Mouse (Mus musculus) spleen, postnatal 10 days (tissue): ENCODE measurements around the gene Tfrc.
"Not testable (repeated sequence)": the region's sequence is repeated elsewhere in the genome, so short reads cannot be mapped to it uniquely, and the experiment has no call there.

Source experiments
- DNase-seq, 2 experiments: peaks; one replicate each; pipeline ENCODE4 v3.0.0; 2021 to 2022; ENCODE audit warnings: low spot score in 2 of 2

Gene Tfrc

DNA sequence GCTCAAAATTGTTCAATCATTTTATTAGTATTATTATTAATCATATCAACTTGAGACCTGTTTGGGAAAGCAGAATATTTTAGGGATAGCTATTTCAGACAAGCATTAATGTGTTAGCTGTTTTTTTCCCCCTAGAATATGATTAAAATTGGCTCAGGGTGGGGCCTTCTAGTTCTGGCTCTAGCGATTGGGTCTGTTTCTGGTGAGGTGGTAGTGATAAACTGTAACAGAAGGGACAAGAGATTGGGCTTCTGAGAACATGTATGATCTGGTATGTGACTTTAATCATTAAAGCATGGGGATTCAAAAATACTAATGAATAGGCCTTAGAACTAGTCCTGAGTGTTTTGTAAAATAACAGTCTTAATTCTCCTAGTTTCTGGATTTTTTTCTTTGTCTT, 3.3 kb downstream of the Tfrc start:
- peak in 1 of 2 experiments; percentile 42 for DNase-seq

GRCm38 (mm10) chr16:32613269-32613834, 4.6 kb downstream of the Tfrc start:
- DNase-seq: no peak

GRCm38 (mm10) chr16:32614047-32614446, 5.3 kb downstream of the Tfrc start:
- no peak for DNase-seq

GRCm38 (mm10) chr16:32618946-32619345, 10.2 kb downstream of the Tfrc start:
- no peak for DNase-seq

GRCm38 (mm10) chr16:32628140-32628539, 19.4 kb downstream of the Tfrc start:
- DNase-seq: no peak

- no peak for DNase-seq
Measured at GRCm38 (mm10) chr16:32632328-32632824, 23.7 kb downstream of the Tfrc start.

DNA sequence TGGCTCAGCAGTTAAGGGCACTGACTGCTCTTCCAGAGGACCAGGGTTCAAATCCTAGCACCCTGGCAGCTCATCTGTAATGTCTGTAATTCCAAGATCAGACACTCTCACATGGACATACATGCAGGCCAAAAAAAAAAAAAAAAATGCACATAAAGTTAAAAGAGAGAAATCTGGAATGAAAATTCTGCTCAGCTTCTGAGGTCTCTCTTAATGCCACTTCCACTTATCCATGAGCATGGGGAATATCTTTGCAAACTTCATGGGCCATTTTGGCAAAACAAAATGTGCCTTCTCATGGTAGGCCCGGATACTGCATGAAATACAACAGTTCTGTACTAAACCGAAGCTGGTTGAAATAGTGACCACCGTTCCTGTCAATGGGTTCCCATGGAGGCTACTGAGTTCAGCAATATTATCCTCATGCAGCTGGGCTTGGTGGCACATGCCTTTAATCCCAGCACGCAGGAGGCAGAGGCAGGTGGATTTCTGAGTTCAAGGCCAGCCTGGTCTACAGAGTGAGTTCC, 24.8 kb downstream of the Tfrc start:
- DNase-seq: no peak

DNA sequence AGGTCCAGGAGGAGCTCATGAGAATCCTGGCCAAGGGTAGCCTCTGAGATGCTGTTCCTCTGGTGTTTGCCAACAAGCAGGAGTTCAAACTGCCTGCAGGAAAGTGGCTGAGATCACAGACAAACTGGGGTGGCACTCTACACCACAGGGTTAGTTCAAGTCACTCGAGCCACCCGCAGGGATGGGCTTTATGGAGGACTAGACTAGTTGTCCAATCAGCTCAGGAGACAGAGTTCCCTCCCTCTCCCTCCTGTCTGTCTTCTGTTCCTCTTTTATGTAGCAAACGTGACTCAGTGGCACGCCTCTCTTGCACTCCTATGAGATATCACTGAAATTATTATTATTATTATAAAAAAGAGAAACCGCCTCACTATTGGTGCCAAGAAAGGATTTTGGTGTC, 25.5 kb downstream of the Tfrc start:
- DNase-seq: no peak

- DNase-seq: no peak
Measured at GRCm38 (mm10) chr16:32635314-32635713, 26.6 kb downstream of the Tfrc start.

GRCm38 (mm10) chr16:32636331-32636730, 27.6 kb downstream of the Tfrc start:
- DNase-seq: no peak

GRCm38 (mm10) chr16:32636871-32637521, 28.3 kb downstream of the Tfrc start:
- no peak for DNase-seq

DNA sequence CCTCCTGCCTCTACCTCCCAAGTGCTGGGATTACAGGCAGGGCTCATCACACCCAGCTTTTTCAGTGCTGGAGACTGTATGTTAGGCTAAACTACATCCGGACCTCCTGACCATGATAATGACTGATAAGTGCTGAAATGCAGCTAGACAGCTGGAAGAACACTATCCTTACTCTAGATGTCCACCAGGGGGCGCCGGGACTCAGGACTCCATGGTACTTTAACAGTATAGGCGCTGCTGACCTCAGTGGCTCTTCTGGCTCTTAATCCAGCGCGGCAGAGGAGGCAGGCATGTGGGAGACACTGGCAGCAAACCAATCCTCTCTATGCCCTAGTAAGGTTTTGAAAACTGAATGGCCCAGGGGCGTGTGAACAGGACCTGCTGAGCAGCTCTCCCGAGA, 29.8 kb downstream of the Tfrc start:
- peak; percentile 89 to 95 for DNase-seq

GRCm38 (mm10) chr16:32640096-32640495, 31.4 kb downstream of the Tfrc start:
- no peak for DNase-seq

GRCm38 (mm10) chr16:32640683-32641082, 32.0 kb downstream of the Tfrc start:
- DNase-seq: not testable (repeated sequence)

- no peak for DNase-seq
Measured at GRCm38 (mm10) chr16:32641440-32642219, 32.9 kb downstream of the Tfrc start.

GRCm38 (mm10) chr16:32642280-32642679, 33.6 kb downstream of the Tfrc start:
- DNase-seq: no peak

GRCm38 (mm10) chr16:32643661-32644061, 34.9 kb downstream of the Tfrc start, which contains the start of gene Tnk2:
Gene Tnk2 (plus strand): TSS chr16:32643874.
- peak; percentile 85 to 91 for DNase-seq

- peak; percentile 64 to 72 for DNase-seq
Measured at GRCm38 (mm10) chr16:32644069-32644800, 35.5 kb downstream of the Tfrc start.

- no peak for DNase-seq
Measured at GRCm38 (mm10) chr16:32644801-32645170, 36.1 kb downstream of the Tfrc start.

GRCm38 (mm10) chr16:32645361-32645914, 36.7 kb downstream of the Tfrc start:
- DNase-seq: peak; percentile 78 to 83

- no peak for DNase-seq
Measured at GRCm38 (mm10) chr16:32646014-32646413, 37.3 kb downstream of the Tfrc start.
